Mouse (Mus musculus) ovary, postnatal 36 days (tissue): ENCODE measurements around the gene Spata17.
A peak's percentile ranks its signal among the peaks of the same experiment; 100 is the strongest.
"Not testable (repeated sequence)": the region's sequence is repeated elsewhere in the genome, so short reads cannot be mapped to it uniquely, and the experiment has no call there.

Experiments
- DNase-seq: peaks from one replicate; pipeline ENCODE4 v3.0.0; 2022; ENCODE audit warnings: low spot score, mixed read lengths

Gene Spata17

GRCm38 (mm10) chr1:187175991-187176390 lies 39.3 kb downstream of the Spata17 start:
- DNase-seq: no peak

GRCm38 (mm10) chr1:187170361-187170760 lies 44.9 kb downstream of the Spata17 start:
- DNase-seq: no peak

- no peak for DNase-seq
Observed at GRCm38 (mm10) chr1:187169646-187170045, 45.6 kb downstream of the Spata17 start.

- DNase-seq: no peak
Observed at GRCm38 (mm10) chr1:187163571-187163970, 51.7 kb downstream of the Spata17 start.

GRCm38 (mm10) chr1:187155658-187156057 lies 59.6 kb downstream of the Spata17 start:
- DNase-seq: no peak

GRCm38 (mm10) chr1:187153681-187154080 lies 61.6 kb downstream of the Spata17 start:
- DNase-seq: no peak

- no peak for DNase-seq
Observed at GRCm38 (mm10) chr1:187152571-187152970, 62.7 kb downstream of the Spata17 start.

GRCm38 (mm10) chr1:187142984-187143383 lies 72.3 kb downstream of the Spata17 start:
- DNase-seq: no peak

GRCm38 (mm10) chr1:187137426-187137825 lies 77.8 kb downstream of the Spata17 start:
- DNase-seq: peak; percentile 15

GRCm38 (mm10) chr1:187135887-187136286 lies 79.4 kb downstream of the Spata17 start:
- DNase-seq: no peak

- no peak for DNase-seq
Observed at GRCm38 (mm10) chr1:187133841-187134240, 81.4 kb downstream of the Spata17 start.

GRCm38 (mm10) chr1:187132348-187132747 lies 82.9 kb downstream of the Spata17 start:
- DNase-seq: no peak

- DNase-seq: not testable (repeated sequence)
Observed at GRCm38 (mm10) chr1:187127548-187127947, 87.7 kb downstream of the Spata17 start.

DNA sequence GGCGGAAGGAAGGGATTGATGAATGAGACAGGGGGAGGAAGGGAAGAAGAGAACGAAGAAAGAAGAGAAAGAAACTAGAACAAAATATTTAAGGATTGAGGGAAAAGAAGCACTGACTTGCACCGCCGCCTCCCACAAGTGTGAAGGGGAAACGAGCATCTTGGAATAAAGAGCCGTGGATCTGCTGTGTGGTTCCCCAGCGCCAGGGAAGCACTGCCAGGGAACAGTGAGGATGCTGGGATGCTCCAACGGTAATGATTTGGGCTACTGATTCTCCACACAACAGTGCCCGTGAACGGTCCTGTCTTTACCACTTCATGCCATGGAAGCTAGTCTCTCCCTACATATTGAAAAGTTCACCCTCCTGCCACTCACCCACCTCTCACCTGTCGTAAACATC lies 89.5 kb downstream of the Spata17 start:
- DNase-seq: no peak

DNA sequence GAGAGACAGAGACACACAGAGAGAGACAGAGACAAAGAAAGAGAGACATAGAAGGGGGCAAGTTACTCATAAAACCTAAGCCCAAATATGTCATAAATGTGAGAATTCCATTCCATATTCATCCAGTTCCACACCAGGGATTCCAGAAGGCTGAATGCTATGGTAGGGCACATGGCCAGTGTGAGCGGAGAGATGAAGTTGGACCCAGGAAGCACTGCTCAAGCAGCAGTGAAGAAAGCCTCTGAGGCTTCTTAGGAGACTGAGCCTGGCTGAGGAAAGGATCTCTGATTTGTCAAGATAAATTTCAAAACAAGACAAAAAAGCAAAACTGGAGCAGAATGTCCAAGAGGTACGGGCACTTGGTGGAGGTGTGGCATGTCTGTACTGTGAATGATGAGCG lies 90.3 kb downstream of the Spata17 start:
- DNase-seq: no peak

- DNase-seq: no peak
Observed at GRCm38 (mm10) chr1:187119300-187119699, 96.0 kb downstream of the Spata17 start.

DNA sequence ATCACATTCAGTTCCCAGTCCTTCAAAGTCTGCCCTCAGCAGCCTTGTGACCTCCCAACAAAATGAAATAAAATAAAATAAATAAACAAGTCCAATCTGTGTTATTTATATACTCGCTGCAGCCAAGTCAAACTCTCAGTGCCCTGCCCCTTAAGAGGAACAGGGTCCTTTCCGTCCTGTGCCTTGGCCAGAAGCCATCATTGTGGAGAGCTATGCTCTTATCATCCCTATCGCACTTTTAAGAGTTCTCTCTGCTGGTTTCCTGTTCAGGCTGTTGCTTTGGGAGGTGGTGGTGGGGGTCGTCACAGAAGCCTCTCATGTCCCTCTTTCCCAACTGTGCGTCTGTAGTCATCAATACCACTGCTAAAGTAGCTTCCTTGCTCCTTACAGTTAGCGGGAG lies 97.2 kb downstream of the Spata17 start:
- no peak for DNase-seq

DNA sequence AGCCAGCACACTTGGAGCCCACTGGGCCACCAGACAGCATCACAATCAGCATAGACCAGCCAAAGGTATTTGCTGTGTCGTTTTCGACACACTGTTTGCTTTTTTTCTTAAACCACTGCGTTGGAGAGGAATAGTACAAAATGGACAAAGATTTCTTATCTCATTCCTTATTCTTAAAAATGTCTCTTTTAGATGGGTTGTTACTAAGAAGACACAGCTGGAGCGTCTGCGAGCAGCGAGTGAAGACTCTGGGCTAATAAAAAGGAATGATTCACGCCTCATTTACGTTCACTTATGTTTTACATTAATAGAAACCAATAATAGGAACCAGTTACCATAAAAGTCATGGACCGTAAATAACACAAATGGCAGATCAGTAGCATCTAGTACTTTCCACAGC lies 101.5 kb downstream of the Spata17 start:
- no peak for DNase-seq

- DNase-seq: no peak
Observed at GRCm38 (mm10) chr1:187102130-187102529, 113.1 kb downstream of the Spata17 start.

GRCm38 (mm10) chr1:187101202-187101601 lies 114.1 kb downstream of the Spata17 start:
- no peak for DNase-seq

GRCm38 (mm10) chr1:187100624-187101023 lies 114.6 kb downstream of the Spata17 start:
- no peak for DNase-seq

- DNase-seq: no peak
Observed at GRCm38 (mm10) chr1:187098285-187098684, 117.0 kb downstream of the Spata17 start.

- no peak for DNase-seq
Observed at GRCm38 (mm10) chr1:187092546-187092945, 122.7 kb downstream of the Spata17 start.

DNA sequence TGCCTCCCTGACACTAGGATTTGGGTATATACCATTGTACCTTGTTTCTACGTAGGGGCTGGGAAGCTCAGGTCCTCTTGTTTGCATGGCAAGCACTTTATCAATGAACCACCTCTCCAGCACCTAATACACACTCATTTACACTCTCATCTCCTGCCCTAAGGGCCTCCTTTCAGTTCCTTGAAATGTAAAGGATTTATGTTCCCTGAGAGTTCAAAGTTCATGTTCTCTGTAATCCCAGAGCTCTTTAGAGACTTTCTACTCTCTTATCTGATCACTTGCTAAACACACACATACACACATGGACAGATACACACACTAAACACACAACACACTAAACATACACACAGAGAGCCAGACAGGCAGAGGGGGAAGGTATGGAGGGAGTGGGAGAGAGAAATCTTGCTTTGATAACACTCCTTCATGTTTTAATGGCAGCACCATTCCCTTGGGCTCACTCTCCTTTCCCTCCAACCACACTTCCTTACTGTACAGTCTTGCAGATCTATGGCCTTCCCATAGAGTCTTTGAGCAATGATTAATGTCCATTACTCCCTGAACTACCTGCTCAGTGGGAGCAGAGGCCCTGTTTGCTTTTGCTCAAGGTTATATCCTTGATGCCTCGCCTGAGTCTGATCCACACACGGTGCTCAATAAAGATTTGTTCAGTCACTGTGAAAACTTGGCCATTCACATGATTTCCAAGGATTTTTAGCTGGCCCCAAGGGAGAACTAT lies 126.4 kb downstream of the Spata17 start:
- no peak for DNase-seq
